In genomic region chr5:30666391-30667195, GRCm38 (mm10) we compare ENCODE assay signal across 8 mouse cellular contexts. TPM values are rescaled to one million over a fixed set of nuclear protein-coding genes. Genes with fewer than 3 reads are reported as not detected.
DNase-seq lines count a peak whose midpoint lies in the region; ATAC-seq lines count a peak whose summit lies in the region.

TSS of gene Cenpa (plus strand) at chr5:30666777.

- ATAC-seq in megakaryocyte progenitor cell, adult 5-6 weeks (replicated peaks; ENCODE audit: poor library complexity): peak; percentile 93

- DNase-seq in adipocyte (ENCODE audit: low spot score): peak; percentile 96
- peak; percentile 96 for DNase-seq in embryo, embryonic 10 days (ENCODE audit: low spot score)
- peak; percentile 72 for DNase-seq in gastrocnemius, postnatal 10 days
- DNase-seq in induced T-regulatory cell, adult 2 months (ENCODE audit: low read depth): peak; percentile 97
- DNase-seq in left cerebral cortex, adult 9 months (ENCODE audit: low spot score in 2 of 2): peak; percentile 89 to 96
- peak; percentile 75 for DNase-seq in right cerebral cortex, postnatal 14 days
- peak; percentile 80 to 87 for DNase-seq in urinary bladder, postnatal 36 days (ENCODE audit: low spot score in 2 of 2)

RNA-seq across cellular contexts. Expression of gene Cenpa, which starts in this region (rescaled TPM):
- 10 to 100 TPM; 16.7 to 17.2 TPM for total RNA-seq in gastrocnemius, postnatal 10 days (2021)
- total RNA-seq in megakaryocyte progenitor cell, adult 5-6 weeks (2015): 152 and 180 TPM in 2 replicates
- 80.7 and 103 TPM in 2 replicates for total RNA-seq in megakaryocyte progenitor cell, adult 5-6 weeks (2017)

Comparison
In these comparisons a context has a peak if more than half of its experiments do, and no peak if none do; other contexts are left out.
1. Peak in every context shown above with its lines: DNase-seq and ATAC-seq.
2. RNA of gene Cenpa (total RNA-seq): 80.7 to 180 TPM in megakaryocyte progenitor cell, adult 5-6 weeks; 16.7 to 17.2 TPM in gastrocnemius, postnatal 10 days; every median in the first group is over 4 times any median in the second.